Mouse (Mus musculus) embryonic facial prominence, embryonic 15.5 days (tissue): Measurements from ENCODE around the gene Zfyve27. TPM values are rescaled to one million over a fixed set of nuclear protein-coding genes. Genes with fewer than 3 reads are reported as not detected.
A peak's percentile ranks its signal among the peaks of the same experiment; 100 is the strongest.

Experiments
- ATAC-seq: fragments of 200-750 bp; cut with Nextera tagmentation; 2 replicates; pipeline ENCODE4 v1.8.0; 2017; ENCODE audit warnings: low read depth, moderate TSS enrichment; ENCODE audit not compliant: insufficient number of reproducible peaks, low FRiP score, low TSS enrichment
- H3K27ac ChIP-seq: fragments of 300-500 bp; sonication (generic); replicated peaks from 2 replicates; pipeline ENCODE4 v1.5.1; 2015; ENCODE audit warnings: mild to moderate bottlenecking, inconsistent platforms
- H3K27me3 ChIP-seq: fragments of 300-500 bp; sonication (generic); 2 replicates; pipeline ENCODE4 v1.6.1; 2015; ENCODE audit warnings: inconsistent platforms
- H3K36me3 ChIP-seq: fragments of 300-500 bp; sonication (generic); 2 replicates; pipeline ENCODE4 v1.6.1; 2015; ENCODE audit warnings: mild to moderate bottlenecking, inconsistent platforms
- H3K4me1 ChIP-seq: fragments of 300-500 bp; sonication (generic); 2 replicates; pipeline ENCODE4 v1.6.1; 2015; ENCODE audit warnings: inconsistent platforms
- H3K4me2 ChIP-seq: fragments of 300-500 bp; sonication (generic); replicated peaks from 2 replicates; pipeline ENCODE4 v1.6.1; 2015; ENCODE audit warnings: mild to moderate bottlenecking, inconsistent platforms
- H3K4me3 ChIP-seq: fragments of 300-500 bp; sonication (generic); replicated peaks from 2 replicates; pipeline ENCODE4 v1.5.1; 2015; ENCODE audit warnings: mild to moderate bottlenecking, inconsistent platforms
- H3K9ac ChIP-seq: fragments of 300-500 bp; sonication (generic); 2 replicates; pipeline ENCODE4 v1.6.1; 2015; ENCODE audit warnings: inconsistent platforms
- H3K9me3 ChIP-seq: fragments of 300-500 bp; sonication (generic); replicated peaks from 2 replicates; pipeline ENCODE4 v1.6.1; 2016; ENCODE audit warnings: inconsistent platforms
- WGBS: fragments of 180-500 bp; shearing (Covaris S2); methylation state at CpG from one replicate; pipeline ENCODE4 v1.1.7; 2015; 5-methylcytosine and 5-hydroxymethylcytosine counted together
- polyA plus RNA-seq: library from polyadenylated mRNA; unstranded; fragments of >200 nt; fragmentation: Nextera tagmentation; extraction: Ambion mirVana; gene quantifications from 2 replicates; pipeline ENCODE4 v1.2.1, GENCODE M21; 2015

Zfyve27 gene
- polyA plus RNA-seq, 1 experiment from 2014 or later, result 28.8 TPM

- Histone ChIP-seq H3K27me3 (no peaks in the 10 kb centered on the region), H3K27ac (0 out of 2 replicates have a peak overlapping the region, but pooled peaks have one; percentile 14), H3K4me2 (0 out of 2 replicates have a peak overlapping the region, but pooled peaks have one; percentile 1), H3K4me3 (no peak overlapping the region), H3K4me1 (peaks cover 31% of the 10 kb centered on the region), H3K36me3 (no peaks in the 10 kb centered on the region), H3K9ac (no peak overlapping the region), H3K9me3 (no peaks in the 10 kb centered on the region)
- no peak for ATAC-seq
- 25% methylated on average over 8 of the region's 8 CpGs for whole genome bisulfite sequencing
Observed at GRCm38 (mm10) chr19:42144541-42145167, 19.1 kb upstream of the Zfyve27 start.

- H3K4me1 ChIP-seq, result peaks cover 36% of the 10 kb centered on the region
Observed at GRCm38 (mm10) chr19:42145210-42145609, 18.5 kb upstream of the Zfyve27 start.

GRCm38 (mm10) chr19:42145731-42146130 lies 18.0 kb upstream of the Zfyve27 start:
- 88% methylated on average over 2 of the region's 2 CpGs for WGBS
- no peaks in the 10 kb centered on the region for H3K27me3 ChIP-seq
- no peak overlapping the region for H3K27ac ChIP-seq
- no peak overlapping the region for H3K9ac ChIP-seq
- H3K4me2 ChIP-seq, result no peak overlapping the region
- H3K4me1 ChIP-seq, result peaks cover 41% of the 10 kb centered on the region
- 0 out of 2 replicates have a peak, but pooled peaks cover under 1% of the 10 kb centered on the region for H3K36me3 ChIP-seq
- H3K9me3 ChIP-seq, result no peaks in the 10 kb centered on the region
- no peak for ATAC-seq
- no peak overlapping the region for H3K4me3 ChIP-seq

More at GRCm38 (mm10) chr19:42145210-42145609, 18.5 kb upstream of the Zfyve27 start:
- Histone ChIP-seq H3K4me3 (no peak overlapping the region), H3K27me3 (no peaks in the 10 kb centered on the region), H3K27ac (0 out of 2 replicates have a peak overlapping the region, but pooled peaks have one; percentile 14), H3K9me3 (no peaks in the 10 kb centered on the region), H3K36me3 (no peaks in the 10 kb centered on the region), H3K9ac (no peak overlapping the region), H3K4me2 (no peak overlapping the region)
- WGBS, result 63% methylated on average over 4 of the region's 4 CpGs
- ATAC-seq, result no peak

- peaks cover 48% of the 10 kb centered on the region for H3K4me1 ChIP-seq
- no peaks in the 10 kb centered on the region for H3K27me3 ChIP-seq
- H3K4me2 ChIP-seq, result peak overlapping the region; percentile 76; the same call in 1 of the 2 replicates
- WGBS, result 91% methylated on average over 9 of the region's 9 CpGs
- no peak overlapping the region for H3K9ac ChIP-seq
- peak overlapping the region; percentile 77; the same call in 1 of the 2 replicates for H3K4me3 ChIP-seq
- no peak for ATAC-seq
- peaks cover 4% of the 10 kb centered on the region; the same call in 1 of the 2 replicates for H3K36me3 ChIP-seq
- H3K27ac ChIP-seq, result peak overlapping the region; percentile 95
- no peaks in the 10 kb centered on the region for H3K9me3 ChIP-seq
Observed at GRCm38 (mm10) chr19:42146276-42147010, 17.3 kb upstream of the Zfyve27 start.

GRCm38 (mm10) chr19:42147170-42147768 lies 16.5 kb upstream of the Zfyve27 start, which contains the start of gene Marveld1:
Marveld1 (plus strand) TSS chr19:42147400.
- H3K4me3 ChIP-seq, result peak within 1 kb of the TSS; percentile 77
- peaks cover 55% of the 10 kb centered on the region for H3K4me1 ChIP-seq
- H3K27me3 ChIP-seq, result no peaks in the 10 kb centered on the region
- 0% methylated on average over 56 of the region's 57 CpGs for WGBS
- peak within 1 kb of the TSS; percentile 82 for H3K9ac ChIP-seq
- H3K9me3 ChIP-seq, result no peaks in the 10 kb centered on the region
- H3K36me3 ChIP-seq, result peaks cover 4% of the 10 kb centered on the region; the same call in 1 of the 2 replicates
- ATAC-seq, result peak; percentile 85
- peak within 1 kb of the TSS; percentile 95 for H3K27ac ChIP-seq
- peak within 1 kb of the TSS; percentile 76 for H3K4me2 ChIP-seq

- peak; percentile 0; the same call in 1 of the 2 replicates for ATAC-seq
- Histone ChIP-seq H3K27me3 (no peaks in the 10 kb centered on the region), H3K27ac (peak overlapping the region; percentile 95), H3K36me3 (peaks cover 4% of the 10 kb centered on the region; the same call in 1 of the 2 replicates), H3K9ac (peak overlapping the region; percentile 82), H3K4me1 (peaks cover 58% of the 10 kb centered on the region), H3K4me3 (peak overlapping the region; percentile 77), H3K4me2 (peak overlapping the region; percentile 76), H3K9me3 (no peaks in the 10 kb centered on the region)
- WGBS, result under 1% methylated on average over 63 of the region's 63 CpGs
Observed at GRCm38 (mm10) chr19:42147769-42148568, 15.8 kb upstream of the Zfyve27 start.

- peak; percentile 68 for ATAC-seq
Observed at GRCm38 (mm10) chr19:42148569-42148860, 15.2 kb upstream of the Zfyve27 start.

GRCm38 (mm10) chr19:42151990-42152389 lies 11.8 kb upstream of the Zfyve27 start:
- H3K9me3 ChIP-seq, result no peaks in the 10 kb centered on the region
- H3K27me3 ChIP-seq, result no peaks in the 10 kb centered on the region
- H3K4me3 ChIP-seq, result no peak overlapping the region
- H3K36me3 ChIP-seq, result peaks cover 7% of the 10 kb centered on the region; the same call in 1 of the 2 replicates
- H3K27ac ChIP-seq, result peak overlapping the region; percentile 51; the same call in 1 of the 2 replicates
- 2% methylated on average over 6 of the region's 6 CpGs for WGBS
- no peak overlapping the region for H3K9ac ChIP-seq
- ATAC-seq, result no peak
- peaks cover 46% of the 10 kb centered on the region for H3K4me1 ChIP-seq
- H3K4me2 ChIP-seq, result no peak overlapping the region

More at GRCm38 (mm10) chr19:42148569-42148860, 15.2 kb upstream of the Zfyve27 start:
- peak overlapping the region; percentile 77 for H3K4me3 ChIP-seq
- peaks cover 6% of the 10 kb centered on the region; the same call in 1 of the 2 replicates for H3K36me3 ChIP-seq
- H3K9me3 ChIP-seq, result no peaks in the 10 kb centered on the region
- peak overlapping the region; percentile 76 for H3K4me2 ChIP-seq
- H3K9ac ChIP-seq, result peak overlapping the region; percentile 82
- WGBS, result 7% methylated on average over 7 of the region's 7 CpGs
- peak overlapping the region; percentile 95 for H3K27ac ChIP-seq
- peaks cover 58% of the 10 kb centered on the region for H3K4me1 ChIP-seq
- no peaks in the 10 kb centered on the region for H3K27me3 ChIP-seq

- Histone ChIP-seq H3K27ac (no peak overlapping the region), H3K4me2 (no peak overlapping the region), H3K27me3 (no peaks in the 10 kb centered on the region), H3K9ac (no peak overlapping the region), H3K36me3 (0 out of 2 replicates have a peak, but pooled peaks cover 2% of the 10 kb centered on the region), H3K9me3 (no peaks in the 10 kb centered on the region), H3K4me1 (peaks cover 5% of the 10 kb centered on the region; the same call in 1 of the 2 replicates), H3K4me3 (no peak overlapping the region)
- 44% methylated on average over 12 of the region's 12 CpGs for WGBS
- ATAC-seq, result no peak
Observed at GRCm38 (mm10) chr19:42157493-42158237, 6.1 kb upstream of the Zfyve27 start.
